ENCODE assay signal across 11 mouse cellular contexts in the genomic region with DNA sequence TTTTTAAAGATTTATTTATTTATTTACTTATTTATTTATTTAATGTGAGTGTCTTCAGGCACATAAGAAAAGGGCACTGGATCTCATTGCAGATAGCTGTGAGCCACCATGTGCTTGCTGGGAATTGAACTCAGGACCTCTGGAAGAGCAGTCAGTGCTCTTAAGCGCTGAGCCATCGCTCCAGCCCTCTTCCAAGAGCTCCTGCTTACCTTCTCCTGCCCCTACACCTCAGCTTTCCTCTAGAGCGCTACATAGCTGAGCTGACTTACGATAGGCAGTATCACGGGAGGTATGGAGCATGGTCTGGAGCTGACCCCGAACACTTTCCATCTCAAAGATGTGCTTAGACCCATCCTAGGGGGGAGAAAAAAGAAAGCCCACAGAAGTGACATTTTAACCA. TPM values are rescaled to one million over a fixed set of nuclear protein-coding genes. Genes with fewer than 3 reads are reported as not detected.
DNase-seq lines count a peak whose midpoint lies in the region; ATAC-seq and TF ChIP-seq lines count a peak whose summit lies in the region.
"Had no signal": no experiment of that assay in that cellular context is flagged by ENCODE, and none has a peak within 500 bp of the region (broad histone marks: within the 10 kb centered on the region; RNA-seq: fewer than 3 reads in every experiment).

No protein-coding gene starts in this region.

- H3K4me2 ChIP-seq in lung, embryonic 14.5 days: peak overlapping the region; percentile 76
- no peak overlapping the region for H3K4me2 ChIP-seq in lung, postnatal 0 days (replicated peaks; ENCODE audit: low read depth, low read length)
- H3K4me2 ChIP-seq in forebrain, postnatal 0 days (ENCODE audit: low read depth): peak overlapping the region; percentile 79; the same call in 1 of the 2 replicates
- 0 out of 2 replicates have a peak overlapping the region, but pooled peaks have one; percentile 76 for H3K4me2 ChIP-seq in intestine, postnatal 0 days (replicated peaks; ENCODE audit: low read depth)
- H3K4me2 ChIP-seq in neural tube, embryonic 14.5 days (ENCODE audit: low read depth, low read length): peak overlapping the region; percentile 66; the same call in 1 of the 2 replicates

- H3K9ac ChIP-seq in lung, embryonic 14.5 days: peak overlapping the region; percentile 82
- no peak overlapping the region for H3K9ac ChIP-seq in lung, postnatal 0 days (replicated peaks; ENCODE audit: low read depth)
- 0 out of 2 replicates have a peak overlapping the region, but pooled peaks have one; percentile 81 for H3K9ac ChIP-seq in forebrain, postnatal 0 days
- no peak overlapping the region for H3K9ac ChIP-seq in intestine, postnatal 0 days (ENCODE audit: low read depth, low read length)
- no peak overlapping the region for H3K9ac ChIP-seq in neural tube, embryonic 14.5 days (replicated peaks; ENCODE audit: low read depth, low read length)

- H3K4me1 ChIP-seq in lung, embryonic 14.5 days (ENCODE audit: insufficient read depth): peaks cover 19% of the 10 kb centered on the region
- H3K4me1 ChIP-seq in lung, postnatal 0 days (ENCODE audit: insufficient read depth, low read depth, low read length): peaks cover 18% of the 10 kb centered on the region
- H3K4me1 ChIP-seq in forebrain, postnatal 0 days (ENCODE audit: insufficient read depth): peaks cover 22% of the 10 kb centered on the region
- 0 out of 2 replicates have a peak, but pooled peaks cover 2% of the 10 kb centered on the region for H3K4me1 ChIP-seq in intestine, postnatal 0 days (replicated peaks; ENCODE audit: control insufficient read depth, insufficient read depth, low read length)
- H3K4me1 ChIP-seq in neural tube, embryonic 14.5 days (ENCODE audit: control insufficient read depth, insufficient read depth, low read length): peaks cover 30% of the 10 kb centered on the region

- 88% methylated on average over 6 of the region's 6 CpGs for WGBS in lung, embryonic 14.5 days
- WGBS in lung, postnatal 0 days: 90% methylated on average over 6 of the region's 6 CpGs
- WGBS in forebrain, postnatal 0 days: 95% methylated on average over 6 of the region's 6 CpGs
- WGBS in intestine, postnatal 0 days: 93% methylated on average over 6 of the region's 6 CpGs
- 86% methylated on average over 6 of the region's 6 CpGs for WGBS in neural tube, embryonic 14.5 days

- DNase-seq in lung, embryonic 14.5 days: no peak
- DNase-seq in lung, postnatal 0 days (ENCODE audit: low spot score): no peak
- no peak for DNase-seq in forebrain, postnatal 0 days
- no peak for DNase-seq in ovary, postnatal 10 days (ENCODE audit: low spot score)
- DNase-seq in ovary, postnatal 36 days (ENCODE audit: low spot score): no peak
- DNase-seq: adrenal gland, adult 8-10 months; cerebellum, adult 2 months had no signal

- H3K36me3 ChIP-seq in lung, embryonic 14.5 days (ENCODE audit: insufficient read depth): peaks cover 42% of the 10 kb centered on the region
- no peaks in the 10 kb centered on the region for H3K36me3 ChIP-seq in lung, postnatal 0 days (ENCODE audit: insufficient read depth, low read length)
- peaks cover 24% of the 10 kb centered on the region for H3K36me3 ChIP-seq in forebrain, postnatal 0 days (ENCODE audit: insufficient read depth)
- peaks cover 28% of the 10 kb centered on the region for H3K36me3 ChIP-seq in intestine, postnatal 0 days (ENCODE audit: control insufficient read depth, insufficient read depth)
- no peaks in the 10 kb centered on the region; the same call in 1 of the 2 replicates for H3K36me3 ChIP-seq in neural tube, embryonic 14.5 days (ENCODE audit: control insufficient read depth, insufficient read depth, low read length)

- no peak for TF ChIP-seq CTCF in lung, embryonic 14.5 days (IDR thresholded peaks at IDR 0.05; ENCODE audit: low read depth)
- no peak for TF ChIP-seq CTCF in lung, postnatal 0 days (IDR thresholded peaks at IDR 0.05)
- no peak for TF ChIP-seq CTCF in forebrain, postnatal 0 days (IDR thresholded peaks at IDR 0.05; ENCODE audit: low read depth)
- TF ChIP-seq CTCF in intestine, postnatal 0 days (IDR thresholded peaks at IDR 0.05; ENCODE audit: low read depth): no peak

- H3K9me3 ChIP-seq in lung, embryonic 14.5 days (ENCODE audit: low read depth, low read length): no peaks in the 10 kb centered on the region
- no peaks in the 10 kb centered on the region for H3K9me3 ChIP-seq in lung, postnatal 0 days (ENCODE audit: low read length)
- no peaks in the 10 kb centered on the region for H3K9me3 ChIP-seq in forebrain, postnatal 0 days (ENCODE audit: low read length)
- no peaks in the 10 kb centered on the region for H3K9me3 ChIP-seq in intestine, postnatal 0 days (ENCODE audit: control insufficient read depth)
- H3K9me3 ChIP-seq in neural tube, embryonic 14.5 days (ENCODE audit: control insufficient read depth, low read length): no peaks in the 10 kb centered on the region
- H3K9me3 ChIP-seq: G1E; heart, embryonic 10.5 days had no signal

- H3K27ac ChIP-seq in lung, embryonic 14.5 days (ENCODE audit: low read depth): no peak overlapping the region
- H3K27ac ChIP-seq in lung, postnatal 0 days (ENCODE audit: low read length): no peak overlapping the region
- no peak overlapping the region for H3K27ac ChIP-seq in forebrain, postnatal 0 days (ENCODE audit: low read depth, low read length)
- no peak overlapping the region for H3K27ac ChIP-seq in intestine, postnatal 0 days (ENCODE audit: low read depth, low read length)
- no peak overlapping the region for H3K27ac ChIP-seq in neural tube, embryonic 14.5 days (ENCODE audit: low read depth, low read length)
- H3K27ac ChIP-seq: heart, embryonic 10.5 days had no signal

- H3K27me3 ChIP-seq in lung, embryonic 14.5 days (ENCODE audit: insufficient read depth, low read length): peaks cover 3% of the 10 kb centered on the region
- no peaks in the 10 kb centered on the region for H3K27me3 ChIP-seq in lung, postnatal 0 days (replicated peaks; ENCODE audit: insufficient read depth, low read length)
- no peaks in the 10 kb centered on the region for H3K27me3 ChIP-seq in forebrain, postnatal 0 days (ENCODE audit: insufficient read depth, low read length)
- H3K27me3 ChIP-seq in intestine, postnatal 0 days (replicated peaks; ENCODE audit: control insufficient read depth, insufficient read depth, low read length): no peaks in the 10 kb centered on the region
- H3K27me3 ChIP-seq in neural tube, embryonic 14.5 days (ENCODE audit: control insufficient read depth, insufficient read depth, low read length): no peaks in the 10 kb centered on the region

- no peak overlapping the region for H3K4me3 ChIP-seq in lung, embryonic 14.5 days (ENCODE audit: low read depth, low read length)
- no peak overlapping the region for H3K4me3 ChIP-seq in lung, postnatal 0 days (ENCODE audit: low read depth, low read length)
- H3K4me3 ChIP-seq in forebrain, postnatal 0 days (ENCODE audit: low read depth, low read length): no peak overlapping the region
- no peak overlapping the region for H3K4me3 ChIP-seq in intestine, postnatal 0 days (ENCODE audit: low read depth, low read length)
- H3K4me3 ChIP-seq in neural tube, embryonic 14.5 days (ENCODE audit: low read depth, low read length): no peak overlapping the region

- ATAC-seq in lung, embryonic 14.5 days (ENCODE audit: insufficient read depth): no peak
- ATAC-seq in lung, postnatal 0 days: no peak
- ATAC-seq in forebrain, postnatal 0 days: no peak
- no peak for ATAC-seq in intestine, postnatal 0 days
- no peak for ATAC-seq in neural tube, embryonic 14.5 days (ENCODE audit: low read depth)

- TF ChIP-seq EP300 in lung, postnatal 0 days (IDR thresholded peaks at IDR 0.05): no peak

RNA-seq across cellular contexts. Expression of a gene that starts 2.0 kb away (rescaled TPM):
- 16.6 and 19.2 TPM in 2 replicates for polyA plus RNA-seq in lung, embryonic 14.5 days (2014; fragmentation: Nextera tagmentation; extraction: Ambion mirVana)
- polyA plus RNA-seq in lung, postnatal 0 days (2015; fragmentation: Nextera tagmentation; extraction: Ambion mirVana): 5.0 and 5.5 TPM in 2 replicates
- 20.5 and 35.7 TPM in 2 replicates for total RNA-seq in forebrain, postnatal 0 days (2014; rRNA removed)
- 12.1 and 13.0 TPM in 2 replicates for polyA plus RNA-seq in forebrain, postnatal 0 days (2015; fragmentation: Nextera tagmentation; extraction: Ambion mirVana)
- polyA plus RNA-seq in intestine, postnatal 0 days (2015; fragmentation: Nextera tagmentation; extraction: Ambion mirVana): 7.4 and 7.9 TPM in 2 replicates
- 10.3 and 15.7 TPM in 2 replicates for polyA plus RNA-seq in neural tube, embryonic 14.5 days (2014; fragmentation: Nextera tagmentation; extraction: Ambion mirVana)

RNA-seq across cellular contexts. Expression of a gene that starts 2.2 kb away (rescaled TPM):
- 143 and 150 TPM in 2 replicates for polyA plus RNA-seq in lung, embryonic 14.5 days (2014; fragmentation: Nextera tagmentation; extraction: Ambion mirVana)
- 109 TPM in 2 replicates for polyA plus RNA-seq in lung, postnatal 0 days (2015; fragmentation: Nextera tagmentation; extraction: Ambion mirVana)
- total RNA-seq in forebrain, postnatal 0 days (2014; rRNA removed): 124 and 133 TPM in 2 replicates
- polyA plus RNA-seq in forebrain, postnatal 0 days (2015; fragmentation: Nextera tagmentation; extraction: Ambion mirVana): 149 and 178 TPM in 2 replicates
- polyA plus RNA-seq in intestine, postnatal 0 days (2015; fragmentation: Nextera tagmentation; extraction: Ambion mirVana): 173 and 182 TPM in 2 replicates
- polyA plus RNA-seq in neural tube, embryonic 14.5 days (2014; fragmentation: Nextera tagmentation; extraction: Ambion mirVana): 191 and 200 TPM in 2 replicates

RNA-seq across cellular contexts. Expression of a gene that starts 4.5 kb away (rescaled TPM):
- 0.89 and 1.3 TPM in 2 replicates for polyA plus RNA-seq in lung, embryonic 14.5 days (2014; fragmentation: Nextera tagmentation; extraction: Ambion mirVana)
- 0.86 and 0.93 TPM in 2 replicates for polyA plus RNA-seq in lung, postnatal 0 days (2015; fragmentation: Nextera tagmentation; extraction: Ambion mirVana)
- 5.5 and 5.8 TPM in 2 replicates for total RNA-seq in forebrain, postnatal 0 days (2014; rRNA removed)
- polyA plus RNA-seq in forebrain, postnatal 0 days (2015; fragmentation: Nextera tagmentation; extraction: Ambion mirVana): 4.2 and 4.4 TPM in 2 replicates
- polyA plus RNA-seq in intestine, postnatal 0 days (2015; fragmentation: Nextera tagmentation; extraction: Ambion mirVana): 1.3 and 1.4 TPM in 2 replicates
- polyA plus RNA-seq in neural tube, embryonic 14.5 days (2014; fragmentation: Nextera tagmentation; extraction: Ambion mirVana): 5.7 and 7.3 TPM in 2 replicates

RNA-seq across cellular contexts. Expression of a gene that starts 18.7 kb away (rescaled TPM):
- polyA plus RNA-seq in lung, embryonic 14.5 days (2014; fragmentation: Nextera tagmentation; extraction: Ambion mirVana): 15.2 TPM in 2 replicates
- 5.7 and 6.6 TPM in 2 replicates for polyA plus RNA-seq in lung, postnatal 0 days (2015; fragmentation: Nextera tagmentation; extraction: Ambion mirVana)
- total RNA-seq in forebrain, postnatal 0 days (2014; rRNA removed): 190 and 225 TPM in 2 replicates
- 200 and 231 TPM in 2 replicates for polyA plus RNA-seq in forebrain, postnatal 0 days (2015; fragmentation: Nextera tagmentation; extraction: Ambion mirVana)
- polyA plus RNA-seq in intestine, postnatal 0 days (2015; fragmentation: Nextera tagmentation; extraction: Ambion mirVana): 7.8 and 7.9 TPM in 2 replicates
- 213 and 260 TPM in 2 replicates for polyA plus RNA-seq in neural tube, embryonic 14.5 days (2014; fragmentation: Nextera tagmentation; extraction: Ambion mirVana)
- polyA plus RNA-seq: G1E had no signal

RNA-seq across cellular contexts. Expression of a gene that starts 47.6 kb away (rescaled TPM):
- polyA plus RNA-seq in lung, embryonic 14.5 days (2014; fragmentation: Nextera tagmentation; extraction: Ambion mirVana): 57.3 and 59.9 TPM in 2 replicates
- polyA plus RNA-seq in lung, postnatal 0 days (2015; fragmentation: Nextera tagmentation; extraction: Ambion mirVana): 29.9 and 38.4 TPM in 2 replicates
- 356 and 381 TPM in 2 replicates for total RNA-seq in forebrain, postnatal 0 days (2014; rRNA removed)
- polyA plus RNA-seq in forebrain, postnatal 0 days (2015; fragmentation: Nextera tagmentation; extraction: Ambion mirVana): 55.3 and 74.7 TPM in 2 replicates
- 19.4 and 24.8 TPM in 2 replicates for polyA plus RNA-seq in intestine, postnatal 0 days (2015; fragmentation: Nextera tagmentation; extraction: Ambion mirVana)
- 86.0 and 89.6 TPM in 2 replicates for polyA plus RNA-seq in neural tube, embryonic 14.5 days (2014; fragmentation: Nextera tagmentation; extraction: Ambion mirVana)

Comparison
In these comparisons a context has a peak if more than half of its experiments do, and no peak if none do; other contexts are left out.
1. H3K9ac ChIP-seq: peak in lung, embryonic 14.5 days (single experiment) and forebrain, postnatal 0 days (single experiment); none in lung, postnatal 0 days (single experiment), intestine, postnatal 0 days (single experiment) and neural tube, embryonic 14.5 days (single experiment).